Mouse (Mus musculus) thymus, postnatal 4 days (tissue): ENCODE data around the gene Pxn.
A peak's percentile ranks its signal among the peaks of the same experiment; 100 is the strongest.

Experiments used
- DNase-seq: peaks from one replicate; pipeline ENCODE4 v3.0.0; 2021

The Pxn gene

GRCm38 (mm10) chr5:115529742-115530446, 23.4 kb downstream of the Pxn start:
- DNase-seq: peak; percentile 61

DNA sequence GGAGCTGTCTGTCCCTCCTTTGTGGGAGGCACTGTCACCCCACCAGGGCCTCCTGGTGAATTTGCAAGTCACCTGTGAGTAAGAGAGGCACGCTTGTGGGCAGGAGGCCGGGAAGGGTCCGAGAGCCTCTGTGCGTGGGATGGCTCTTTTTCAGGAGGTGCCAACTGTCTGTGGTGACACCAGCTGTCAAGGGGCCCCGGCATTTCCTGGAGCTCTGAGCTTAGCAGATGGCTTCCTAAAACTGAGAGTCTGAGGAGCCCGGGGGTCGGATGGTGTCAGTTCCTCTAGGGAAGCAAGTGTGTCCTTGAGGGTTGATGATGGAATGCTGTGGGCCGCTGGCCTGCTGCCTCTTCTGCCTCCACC, 24.0 kb downstream of the Pxn start:
- DNase-seq: peak; percentile 80

- DNase-seq: peak; percentile 80
These were observed 25.3 kb downstream of the Pxn start for GRCm38 (mm10) chr5:115531671-115532270.

DNA sequence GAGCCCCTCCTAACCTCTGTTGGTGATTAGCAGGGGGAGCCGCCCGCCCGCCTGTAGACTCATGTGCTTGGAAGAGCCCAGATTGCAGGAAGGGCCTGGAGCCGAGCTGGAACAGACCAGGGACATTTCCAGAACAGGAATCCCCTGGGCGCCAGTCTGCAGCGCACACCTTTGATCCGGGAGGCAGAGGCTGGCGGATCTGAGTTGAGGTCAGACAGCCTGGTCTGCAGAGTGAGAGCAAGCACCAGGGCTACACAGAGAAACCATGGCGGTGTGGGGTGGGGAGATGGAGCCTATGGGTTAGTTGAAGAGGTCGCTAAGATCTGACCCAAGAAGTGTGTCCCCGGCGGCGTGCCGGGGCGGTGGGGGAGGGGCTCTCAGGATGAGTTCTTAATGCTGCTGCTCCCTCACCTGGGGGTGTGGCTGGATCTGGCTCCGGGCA, 27.8 kb downstream of the Pxn start:
- DNase-seq: peak; percentile 70

DNA sequence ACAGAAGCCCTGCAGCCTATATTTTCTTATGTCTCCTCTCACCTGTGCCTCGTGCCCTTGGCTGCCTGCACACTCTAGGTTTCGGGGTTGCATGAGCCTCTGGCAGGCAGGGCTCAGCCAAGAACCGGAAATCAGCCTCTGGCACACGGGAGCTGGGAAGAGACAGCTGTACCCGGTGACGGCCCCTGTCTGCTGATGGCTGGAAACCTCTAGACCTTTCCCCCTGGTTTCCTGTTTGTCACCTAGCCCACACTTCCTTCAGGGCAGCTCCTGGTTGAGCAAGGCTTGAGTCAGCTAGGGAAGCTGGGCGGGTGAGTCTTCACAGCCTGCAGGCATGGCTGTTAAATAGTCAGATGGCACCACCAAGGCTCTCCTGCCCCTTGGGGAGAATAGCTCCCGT, 28.4 kb downstream of the Pxn start:
- DNase-seq: peak; percentile 62

GRCm38 (mm10) chr5:115535635-115536034, 29.2 kb downstream of the Pxn start:
- no peak for DNase-seq

GRCm38 (mm10) chr5:115538017-115538692, 31.7 kb downstream of the Pxn start:
- no peak for DNase-seq

DNA sequence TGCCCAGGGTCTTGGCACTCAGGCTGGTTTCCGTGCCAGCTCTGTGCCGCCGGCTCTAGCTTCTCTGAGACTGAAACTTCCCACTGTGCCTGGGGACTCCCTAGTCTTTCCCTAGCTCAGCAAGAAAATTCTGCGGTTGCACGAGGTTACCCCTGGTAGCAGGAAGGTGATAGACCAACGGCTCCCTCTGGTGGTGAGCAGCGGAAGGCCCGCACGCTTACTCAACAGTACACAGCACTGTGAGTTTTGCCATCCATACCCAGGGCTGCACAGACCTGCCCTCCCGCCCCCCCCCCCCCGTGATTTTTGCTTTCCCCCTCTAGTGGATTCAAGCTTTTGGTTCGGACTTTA, 32.2 kb downstream of the Pxn start:
- peak; percentile 97 for DNase-seq

DNA sequence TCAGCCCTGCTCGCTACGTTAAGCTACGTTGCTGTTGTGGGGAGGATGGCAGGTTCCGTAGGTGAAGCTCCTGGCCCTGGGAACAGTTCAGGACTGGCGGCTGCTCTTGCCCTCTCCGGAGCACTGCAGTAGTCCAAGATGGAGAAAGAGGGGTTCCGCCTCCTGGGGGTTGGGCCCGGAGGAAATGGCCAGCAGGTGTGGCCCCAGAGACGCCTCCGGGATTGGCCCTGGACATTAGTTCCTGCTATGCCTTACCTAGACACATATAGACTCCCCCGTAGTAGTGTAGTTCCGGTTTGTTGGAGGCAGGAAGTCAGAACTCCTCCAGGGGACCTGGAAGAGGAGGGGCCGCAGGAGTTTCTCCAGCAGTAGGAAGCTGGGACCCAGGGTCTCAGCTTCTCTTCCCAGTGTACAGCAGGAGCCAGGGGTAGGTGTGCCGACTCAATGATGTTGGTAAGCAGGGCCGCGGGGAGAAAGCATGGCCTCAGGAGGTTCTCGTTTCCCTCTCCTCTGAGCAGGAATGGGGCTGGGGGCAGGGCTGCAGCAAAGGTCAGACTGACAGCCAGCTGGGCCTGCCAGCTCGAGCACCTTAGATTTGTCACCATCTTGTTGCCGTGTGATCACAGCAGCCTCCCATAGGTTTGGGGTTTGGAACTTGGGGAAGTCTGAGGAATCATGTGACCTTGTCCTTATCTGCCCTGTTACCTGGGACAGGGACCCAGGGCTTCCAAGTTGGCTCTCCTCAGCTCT, 36.3 kb downstream of the Pxn start:
- peak; percentile 46 for DNase-seq

- no peak for DNase-seq
These were observed 37.2 kb downstream of the Pxn start for GRCm38 (mm10) chr5:115543509-115544253.

GRCm38 (mm10) chr5:115544655-115545185, 38.2 kb downstream of the Pxn start:
- DNase-seq: no peak

DNA sequence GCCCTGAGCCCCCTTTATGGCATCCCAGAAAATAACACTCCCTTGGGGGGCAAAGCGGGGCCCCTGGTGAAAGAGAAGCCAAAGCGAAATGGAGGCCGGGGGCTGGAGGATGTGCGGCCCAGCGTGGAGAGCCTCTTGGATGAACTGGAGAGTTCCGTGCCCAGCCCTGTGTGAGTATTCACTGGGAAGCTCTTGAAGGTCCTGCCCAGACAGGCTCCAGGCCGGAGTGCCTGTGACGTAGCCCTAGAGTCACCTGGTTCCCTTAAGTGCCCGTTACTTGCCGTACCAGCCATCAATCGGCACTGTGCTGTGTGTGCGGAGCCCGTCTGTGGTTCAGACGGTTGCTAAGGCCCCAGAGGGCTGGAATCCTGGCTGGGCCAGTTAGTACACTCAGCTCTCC, 39.2 kb downstream of the Pxn start:
- no peak for DNase-seq

DNA sequence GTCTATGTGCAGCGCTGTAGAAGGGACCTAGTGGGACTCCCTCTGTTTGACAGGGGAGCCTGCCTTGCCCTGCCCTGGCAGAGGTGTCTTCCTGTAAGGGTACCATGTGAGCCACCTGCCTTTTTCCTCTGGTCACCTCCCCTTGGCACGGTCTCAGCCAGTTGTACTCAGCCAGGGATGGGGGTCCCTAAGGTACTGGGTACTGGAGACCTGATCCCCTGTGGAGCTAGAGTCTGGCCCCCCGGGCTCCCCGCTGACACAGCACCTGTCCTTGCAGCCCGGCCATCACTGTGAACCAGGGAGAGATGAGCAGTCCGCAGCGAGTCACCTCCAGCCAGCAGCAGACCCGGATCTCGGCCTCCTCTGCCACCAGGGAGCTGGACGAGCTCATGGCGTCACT, 40.1 kb downstream of the Pxn start:
- DNase-seq: no peak

- DNase-seq: no peak
These were observed 40.5 kb downstream of the Pxn start for GRCm38 (mm10) chr5:115547014-115547413.

GRCm38 (mm10) chr5:115547421-115547820, 40.9 kb downstream of the Pxn start:
- DNase-seq: no peak

GRCm38 (mm10) chr5:115548501-115549285, 42.2 kb downstream of the Pxn start:
- DNase-seq: no peak

- DNase-seq: peak; percentile 8
These were observed 44.1 kb downstream of the Pxn start for GRCm38 (mm10) chr5:115550482-115551005.

DNA sequence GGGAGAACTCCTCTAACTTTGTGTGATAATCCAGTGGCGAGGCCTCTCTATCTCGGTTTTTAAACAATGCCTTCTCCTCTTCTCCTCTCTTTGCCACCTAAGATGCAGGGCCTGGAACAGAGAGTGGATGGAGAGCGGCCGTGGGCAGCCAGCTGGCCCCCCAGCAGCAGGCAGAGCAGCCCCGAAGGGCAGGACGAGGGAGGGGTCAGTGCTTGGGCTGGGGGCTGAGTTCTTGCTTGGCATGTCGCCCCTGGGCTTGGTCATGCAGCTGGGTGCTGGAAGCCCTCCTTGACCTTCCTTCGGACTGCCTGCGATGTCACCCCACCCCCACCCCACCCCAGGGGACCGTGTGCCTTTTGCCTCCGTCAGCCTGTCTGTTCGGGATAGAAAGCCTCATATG, 44.9 kb downstream of the Pxn start:
- DNase-seq: no peak

DNA sequence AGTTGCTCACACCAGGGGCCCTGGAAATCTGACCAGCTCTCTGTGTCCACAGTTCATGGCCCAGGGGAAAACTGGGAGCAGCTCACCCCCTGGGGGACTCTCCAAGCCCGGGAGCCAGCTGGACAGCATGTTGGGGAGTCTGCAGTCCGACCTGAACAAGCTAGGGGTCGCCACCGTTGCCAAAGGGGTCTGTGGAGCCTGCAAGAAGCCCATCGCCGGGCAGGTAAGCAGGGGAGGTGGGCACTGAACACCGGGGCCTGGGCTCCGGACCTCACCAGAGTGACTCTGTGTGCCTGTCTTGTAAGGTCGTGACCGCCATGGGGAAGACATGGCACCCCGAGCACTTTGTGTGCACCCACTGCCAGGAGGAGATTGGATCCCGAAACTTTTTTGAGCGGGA, 45.3 kb downstream of the Pxn start:
- DNase-seq: no peak

- DNase-seq: no peak
These were observed 47.4 kb downstream of the Pxn start for GRCm38 (mm10) chr5:115553801-115554420.
